Mouse (Mus musculus) ES-Bruce4 (cell line): ENCODE results near the gene Ppt2.

Source experiments
- CTCF ChIP-seq: IDR thresholded peaks from one replicate; pipeline ENCODE4 v1.8.1; 2011; ENCODE audit warnings: low read depth, low read length
- EP300 ChIP-seq: IDR thresholded peaks from 2 replicates; pipeline ENCODE4 v1.6.1; 2011; ENCODE audit warnings: low read depth, low read length; ENCODE audit not compliant: insufficient read depth
- POLR2A ChIP-seq: IDR thresholded peaks from one replicate; pipeline ENCODE4 v1.8.1; 2011; ENCODE audit warnings: low read length; ENCODE audit not compliant: insufficient read depth

- TF ChIP-seq POLR2A (no peak), CTCF (no peak), EP300 (no peak)
Measured at GRCm38 (mm10) chr17:34606186-34607039, 21.9 kb downstream of the Ppt2 start.
